ENCODE assay signal across 8 mouse cellular contexts in genomic region chr9:77427292-77428114, GRCm38 (mm10).
A peak's percentile ranks its signal among the peaks of the same experiment; 100 is the strongest.
DNase-seq lines count a peak whose midpoint lies in the region; ATAC-seq and TF ChIP-seq lines count a peak whose summit lies in the region.

No protein-coding gene starts in this region.

- H3K27me3 ChIP-seq in liver, embryonic 13.5 days, result no peaks in the 10 kb centered on the region
- H3K27me3 ChIP-seq in myocyte (ENCODE audit: control insufficient read depth, insufficient read depth, insufficient read length), result no peaks in the 10 kb centered on the region

- no peaks in the 10 kb centered on the region for H3K9me3 ChIP-seq in liver, embryonic 13.5 days (replicated peaks)

- peak; percentile 48; the same call in 1 of the 2 replicates for ATAC-seq in liver, embryonic 13.5 days (ENCODE audit: low read depth)

- H3K4me2 ChIP-seq in liver, embryonic 13.5 days, result peak overlapping the region; percentile 12; the same call in 1 of the 2 replicates
- H3K4me2 ChIP-seq in myocyte (ENCODE audit: low read depth), result peak overlapping the region; percentile 49

- H3K36me3 ChIP-seq in liver, embryonic 13.5 days, result peaks cover 6% of the 10 kb centered on the region
- no peaks in the 10 kb centered on the region for H3K36me3 ChIP-seq in myocyte (ENCODE audit: control insufficient read depth, insufficient read depth)

- TF ChIP-seq POLR2A in myocyte (IDR thresholded peaks at IDR 0.05; ENCODE audit: insufficient read length, low read depth), result no peak

- H3K4me3 ChIP-seq in liver, embryonic 13.5 days (replicated peaks), result no peak overlapping the region
- H3K4me3 ChIP-seq in myocyte, result no peak overlapping the region

- H3K9ac ChIP-seq in liver, embryonic 13.5 days, result no peak overlapping the region

- H3K4me1 ChIP-seq in liver, embryonic 13.5 days (replicated peaks), result peaks cover 43% of the 10 kb centered on the region

- no peak overlapping the region for H3ac ChIP-seq in myocyte (ENCODE audit: control insufficient read depth, insufficient read length)

- H3K79me2 ChIP-seq in myocyte (ENCODE audit: control insufficient read depth, insufficient read depth), result no peaks in the 10 kb centered on the region

- no peak overlapping the region for H3K27ac ChIP-seq in liver, embryonic 13.5 days

- peak; percentile 28 for DNase-seq in layer of hippocampus, adult 9-11 months
- DNase-seq in layer of hippocampus, adult 9-10 months (ENCODE audit: low spot score), result no peak
- peak; percentile 11 for DNase-seq in gastrocnemius, postnatal 10 days
- peak; percentile 35 for DNase-seq in hindlimb bud, embryonic 11.5 days (ENCODE audit: extremely low spot score, low read depth, low spot score)
- DNase-seq in liver, embryonic 13.5 days, result no peak
- no peak for DNase-seq in right cerebral cortex, postnatal 36 days (ENCODE audit: low spot score in 2 of 2)
- no peak for DNase-seq in MN1 (ENCODE audit: low spot score)

- WGBS in liver, embryonic 13.5 days (ENCODE audit: insufficient replicate concordance), result 62% methylated on average over 23 of the region's 23 CpGs

TF ChIP-seq in myocyte, 11 proteins besides CTCF, POLR2A, EP300 and RAD21:
- TF ChIP-seq REST (IDR thresholded peaks at IDR 0.05; ENCODE audit: insufficient read depth, insufficient read length), result no peak
- no peak for TF ChIP-seq USF1 (IDR thresholded peaks at IDR 0.05; ENCODE audit: low read depth)
- no peak for TF ChIP-seq POLR2AphosphoS2 (IDR thresholded peaks at IDR 0.05; ENCODE audit: insufficient read length, low read depth)
- no peak for TF ChIP-seq MYOG (IDR thresholded peaks at IDR 0.05; ENCODE audit: control insufficient read depth in 1 of 3, insufficient read depth in 1 of 3, insufficient read length in 2 of 3, low read depth in 2 of 3)
- TF ChIP-seq TCF12 (IDR thresholded peaks at IDR 0.05; ENCODE audit: insufficient read depth, poor library complexity, severe bottlenecking), result no peak

Comparison
In these comparisons a context has a peak if more than half of its experiments do, and no peak if none do; other contexts are left out.
1. DNase-seq: peak in layer of hippocampus, adult 9-11 months (single experiment), gastrocnemius, postnatal 10 days (single experiment) and hindlimb bud, embryonic 11.5 days (single experiment); none in layer of hippocampus, adult 9-10 months (single experiment), liver, embryonic 13.5 days (single experiment), right cerebral cortex, postnatal 36 days (0 of 2) and MN1 (single experiment).